Mouse (Mus musculus): Measurements from ENCODE around the gene Ppp2r5c.

- TF ChIP-seq CTCF (IDR thresholded peaks at IDR 0.05; ENCODE audit: low read depth, low read length): no peak
- no peak for TF ChIP-seq POLR2A (IDR thresholded peaks at IDR 0.05; ENCODE audit: extremely low read depth, insufficient read depth, low read length)
These were observed 98.3 kb downstream of the Ppp2r5c start for GRCm38 (mm10) chr12:110545040-110545701.
